Mouse (Mus musculus): ENCODE results near the gene Clcnka.

Clcnka gene

GRCm38 (mm10) chr4:141398545-141398944 lies at the start of gene Clcnka:
Clcnka (minus strand) TSS chr4:141398724.
- peak; percentile 71 for DNase-seq

- DNase-seq = no peak
Observed at GRCm38 (mm10) chr4:141446211-141446610, 47.7 kb upstream of the Clcnka start.

GRCm38 (mm10) chr4:141445328-141445720 lies 46.8 kb upstream of the Clcnka start:
- no peak for DNase-seq

GRCm38 (mm10) chr4:141444451-141445327 lies 46.2 kb upstream of the Clcnka start, which contains the start of gene Zbtb17:
Zbtb17 (plus strand) TSS chr4:141444654.
- DNase-seq = peak; percentile 95

GRCm38 (mm10) chr4:141443641-141444429 lies 45.3 kb upstream of the Clcnka start:
- no peak for DNase-seq

- peak; percentile 62 for DNase-seq
Observed at GRCm38 (mm10) chr4:141440877-141441276, 42.4 kb upstream of the Clcnka start.

GRCm38 (mm10) chr4:141439083-141439803 lies 40.7 kb upstream of the Clcnka start:
- peak; percentile 54 for DNase-seq

GRCm38 (mm10) chr4:141435974-141436373 lies 37.5 kb upstream of the Clcnka start, which contains the start of gene Srarp:
Srarp (minus strand) TSS chr4:141436105.
- no peak for DNase-seq

GRCm38 (mm10) chr4:141433191-141433590 lies 34.7 kb upstream of the Clcnka start:
- no peak for DNase-seq

GRCm38 (mm10) chr4:141432666-141433065 lies 34.1 kb upstream of the Clcnka start:
- DNase-seq = no peak

GRCm38 (mm10) chr4:141430997-141431396 lies 32.5 kb upstream of the Clcnka start:
- DNase-seq = peak; percentile 85

GRCm38 (mm10) chr4:141429847-141430246 lies 31.3 kb upstream of the Clcnka start:
- DNase-seq = peak; percentile 76

- no peak for DNase-seq
Observed at GRCm38 (mm10) chr4:141429381-141429780, 30.9 kb upstream of the Clcnka start.

- no peak for DNase-seq
Observed at GRCm38 (mm10) chr4:141427921-141428320, 29.4 kb upstream of the Clcnka start.

- DNase-seq = no peak
Observed at GRCm38 (mm10) chr4:141426796-141427745, 28.5 kb upstream of the Clcnka start.

GRCm38 (mm10) chr4:141425484-141426479 lies 27.3 kb upstream of the Clcnka start:
- peak; percentile 73 for DNase-seq

- peak; percentile 16 for DNase-seq
Observed at GRCm38 (mm10) chr4:141423691-141424431, 25.3 kb upstream of the Clcnka start.

GRCm38 (mm10) chr4:141423288-141423687 lies 24.8 kb upstream of the Clcnka start:
- peak; percentile 10 for DNase-seq

GRCm38 (mm10) chr4:141422841-141423240 lies 24.3 kb upstream of the Clcnka start:
- no peak for DNase-seq

GRCm38 (mm10) chr4:141421423-141421822 lies 22.9 kb upstream of the Clcnka start:
- DNase-seq = peak; percentile 71

All from kidney, postnatal 10 days (tissue).